Mouse (Mus musculus): ENCODE measurements around the gene Matk.
A peak's percentile ranks its signal among the peaks of the same experiment; 100 is the strongest.

The Matk gene

GRCm38 (mm10) chr10:81244146-81244545 is 8.6 kb upstream of the Matk start:
- DNase-seq (ENCODE audit: low read depth) = no peak

- no peak for DNase-seq (ENCODE audit: low read depth)
Measured at GRCm38 (mm10) chr10:81244595-81244994, 8.1 kb upstream of the Matk start.

DNA sequence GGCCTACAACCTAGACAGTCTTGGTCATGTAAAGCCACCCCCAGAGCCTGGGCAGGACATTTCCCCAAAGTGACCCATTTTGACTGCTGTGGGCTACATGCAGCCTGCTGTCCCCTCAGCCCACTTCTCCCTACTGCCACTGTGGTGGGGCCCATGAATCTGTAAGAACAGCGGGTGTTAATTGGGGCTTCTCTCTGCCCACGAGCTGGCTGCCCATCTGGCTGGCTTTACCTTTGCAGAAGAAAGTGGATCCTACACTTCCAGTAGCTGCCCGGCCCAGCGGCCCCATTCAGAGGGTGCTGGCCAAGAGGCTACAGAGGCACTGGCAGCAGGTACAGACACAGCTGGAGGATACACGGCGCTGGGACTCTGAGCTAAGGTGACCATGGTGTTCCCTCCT is 7.6 kb upstream of the Matk start:
- no peak for DNase-seq (ENCODE audit: low read depth)

DNA sequence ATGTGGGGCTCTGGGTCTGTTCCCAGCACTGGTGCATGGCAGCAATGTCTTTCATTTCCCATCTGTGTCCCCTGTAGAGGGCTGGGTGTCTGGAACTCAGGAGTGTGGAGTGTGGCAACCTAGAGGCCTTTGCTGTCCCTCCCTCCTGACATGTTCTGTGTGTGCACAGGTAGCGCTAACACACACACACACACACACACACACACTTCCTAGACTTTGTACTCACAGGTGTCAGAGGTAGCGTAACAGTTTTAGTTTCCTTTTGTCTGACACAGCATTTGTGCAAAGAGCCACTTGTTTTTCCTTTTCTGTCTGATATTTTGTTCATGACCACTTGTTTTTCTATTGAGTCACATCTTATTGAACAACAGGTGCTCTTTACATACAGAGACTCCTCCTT is 4.9 kb upstream of the Matk start:
- DNase-seq (ENCODE audit: low read depth) = no peak

DNA sequence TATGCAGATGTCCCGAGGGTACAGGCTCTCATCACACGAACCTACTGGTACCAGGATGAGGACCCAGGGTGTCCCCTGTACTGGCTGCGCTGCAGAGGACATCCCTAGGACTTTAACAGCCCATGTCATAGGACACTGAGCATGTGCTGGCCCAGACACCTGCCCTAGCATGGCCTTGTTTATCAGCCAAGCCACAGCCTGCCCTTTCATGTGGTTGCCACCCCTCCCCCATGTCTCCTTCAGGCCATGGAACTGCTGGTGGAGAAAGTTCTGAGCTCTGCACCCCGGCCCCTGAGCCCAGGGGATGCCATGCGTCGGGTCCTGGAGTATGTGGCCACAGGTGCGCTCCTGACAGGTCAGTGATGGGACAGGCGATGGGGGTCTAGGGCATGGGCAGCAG is 3.3 kb upstream of the Matk start:
- no peak for DNase-seq (ENCODE audit: low read depth)

DNA sequence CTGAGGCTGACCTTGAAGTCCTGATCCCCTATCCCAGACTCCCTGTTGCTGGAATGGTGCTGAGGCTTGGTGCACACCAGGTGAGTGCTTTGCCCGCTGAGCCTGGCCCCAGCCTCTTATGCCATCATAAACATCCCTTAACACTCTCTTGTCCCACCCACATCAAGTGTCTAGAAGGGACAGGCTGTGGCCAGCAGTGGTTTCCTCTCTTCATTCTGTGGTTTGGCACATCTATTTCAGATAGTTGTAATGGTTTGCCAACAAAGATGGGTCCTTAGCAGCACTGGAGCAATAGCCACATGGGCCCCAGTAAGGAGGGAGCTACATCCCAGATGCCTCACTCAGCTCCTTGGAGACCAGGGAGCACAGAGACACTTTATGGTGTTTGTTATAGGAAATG is 2.2 kb downstream of the Matk start:
- DNase-seq (ENCODE audit: low read depth) = no peak

- DNase-seq (ENCODE audit: low read depth) = no peak
Measured at GRCm38 (mm10) chr10:81257158-81258039, 4.7 kb downstream of the Matk start.

- no peak for DNase-seq (ENCODE audit: low read depth)
Measured at GRCm38 (mm10) chr10:81259225-81259884, 6.6 kb downstream of the Matk start.

DNA sequence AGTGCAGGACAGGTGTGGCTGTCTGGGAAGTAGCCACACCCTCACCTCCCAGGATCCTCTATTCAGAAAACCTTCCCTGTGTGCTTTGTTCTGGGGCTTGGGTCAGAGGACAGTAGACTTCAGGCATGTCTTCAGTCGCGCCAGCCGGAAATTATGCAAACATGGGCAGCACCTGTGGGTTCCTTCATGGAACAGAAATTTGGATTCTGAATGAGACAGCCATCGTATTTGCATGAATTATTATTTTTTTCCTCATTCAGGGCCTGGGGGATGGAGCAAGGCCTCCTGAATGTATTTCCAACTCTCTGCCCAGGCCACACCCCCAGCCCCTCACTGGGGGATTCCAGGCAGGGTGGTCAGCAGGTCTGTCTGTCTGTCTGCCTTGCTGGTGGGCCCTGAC is 8.3 kb downstream of the Matk start:
- no peak for DNase-seq (ENCODE audit: low read depth)

DNA sequence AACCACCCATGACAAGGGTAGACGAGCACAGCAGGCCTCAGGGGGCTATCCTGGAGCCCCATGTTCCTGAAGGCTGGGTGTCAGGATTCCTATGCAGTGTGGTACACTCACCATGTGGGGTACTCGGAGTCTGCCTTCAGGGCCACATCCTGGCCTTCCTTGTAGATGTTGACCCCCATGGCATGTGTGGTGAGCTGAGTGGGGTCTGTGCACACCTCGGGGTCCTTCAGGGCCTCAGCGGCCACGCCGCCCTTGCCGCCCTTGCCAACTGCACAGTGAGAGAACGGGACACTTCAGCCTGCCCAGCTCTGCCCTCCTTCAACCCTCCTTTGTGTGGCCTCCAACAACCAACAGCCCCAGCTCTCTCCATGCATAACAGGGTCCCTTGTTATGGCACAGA is 12.8 kb downstream of the Matk start:
- DNase-seq (ENCODE audit: low read depth) = no peak

- DNase-seq (ENCODE audit: low read depth) = peak; percentile 87
Measured at GRCm38 (mm10) chr10:81266211-81267105, 13.7 kb downstream of the Matk start, which contains the start of the genes Mrpl54 and Apba3. Gene Mrpl54 (minus strand): TSS chr10:81266934. Gene Apba3 (plus strand): TSS chr10:81266960.

- DNase-seq (ENCODE audit: low read depth) = peak; percentile 79
Measured at GRCm38 (mm10) chr10:81268056-81268455, 15.3 kb downstream of the Matk start.

- DNase-seq (ENCODE audit: low read depth) = no peak
Measured at GRCm38 (mm10) chr10:81268643-81269412, 16.1 kb downstream of the Matk start.

GRCm38 (mm10) chr10:81272356-81272755 is 19.6 kb downstream of the Matk start:
- no peak for DNase-seq (ENCODE audit: low read depth)

DNA sequence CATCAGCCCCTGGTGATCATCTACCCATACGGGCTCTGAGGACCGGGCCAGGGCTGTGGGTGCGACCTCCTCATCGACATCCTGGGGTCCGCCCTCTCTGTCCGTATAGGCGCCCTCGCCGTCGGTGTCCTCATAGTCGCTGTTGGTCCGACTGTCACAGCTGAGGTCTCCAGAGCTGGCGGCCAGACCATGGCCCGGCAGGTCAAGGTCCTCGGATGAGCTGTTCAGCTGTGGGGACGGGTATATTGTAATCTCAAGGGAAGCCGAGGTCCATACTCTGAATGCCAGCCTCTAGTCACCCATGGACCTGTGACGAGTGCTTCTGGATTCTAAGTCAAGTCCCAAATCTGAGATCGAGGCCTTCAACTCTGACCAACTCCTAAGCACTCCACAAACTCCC is 21.1 kb downstream of the Matk start:
- no peak for DNase-seq (ENCODE audit: low read depth)

GRCm38 (mm10) chr10:81277676-81278075 is 24.9 kb downstream of the Matk start:
- DNase-seq (ENCODE audit: low read depth) = no peak

- no peak for DNase-seq (ENCODE audit: low read depth)
Measured at GRCm38 (mm10) chr10:81279496-81279895, 26.8 kb downstream of the Matk start.

DNA sequence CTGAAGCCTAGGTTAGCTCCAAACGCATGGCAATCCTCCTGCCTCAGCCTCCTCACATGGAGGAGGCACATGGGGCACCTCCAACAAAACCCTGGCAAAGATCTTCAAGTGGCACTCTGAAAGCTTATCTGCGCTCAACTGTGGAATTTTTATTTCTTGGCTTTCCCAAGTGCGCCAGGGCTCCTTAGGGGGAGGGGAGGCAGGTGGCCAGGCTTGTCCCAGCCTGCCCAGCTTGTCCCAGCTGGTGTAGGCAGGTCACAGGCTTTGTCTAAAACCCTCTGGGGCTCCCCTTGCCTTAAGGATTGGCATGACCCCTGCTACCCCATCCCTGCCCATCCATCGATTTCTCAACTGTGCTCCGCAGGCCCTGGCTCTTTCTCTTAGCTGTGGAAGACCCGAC is 31.5 kb downstream of the Matk start:
- no peak for DNase-seq (ENCODE audit: low read depth)

DNA sequence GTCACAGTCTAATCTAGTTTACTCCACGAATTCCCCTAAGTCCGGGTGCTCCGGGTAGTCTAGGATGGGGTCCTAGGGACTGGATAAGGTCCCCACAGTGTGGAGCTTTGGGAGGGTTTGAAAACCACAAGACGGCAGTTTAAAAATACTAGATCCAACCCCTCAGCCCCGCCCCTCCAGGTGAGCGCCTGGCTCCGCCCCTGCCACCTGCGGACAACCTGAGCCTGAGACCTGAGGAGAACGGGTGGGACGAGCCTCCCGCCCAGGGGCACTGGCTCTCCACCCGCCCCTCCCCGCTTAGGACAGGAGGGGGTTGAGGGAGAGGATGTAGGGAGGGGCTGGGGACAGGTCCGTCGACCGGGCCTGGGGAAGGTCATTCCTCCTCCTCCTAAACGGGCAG is 32.0 kb downstream of the Matk start:
- no peak for DNase-seq (ENCODE audit: low read depth)

DNA sequence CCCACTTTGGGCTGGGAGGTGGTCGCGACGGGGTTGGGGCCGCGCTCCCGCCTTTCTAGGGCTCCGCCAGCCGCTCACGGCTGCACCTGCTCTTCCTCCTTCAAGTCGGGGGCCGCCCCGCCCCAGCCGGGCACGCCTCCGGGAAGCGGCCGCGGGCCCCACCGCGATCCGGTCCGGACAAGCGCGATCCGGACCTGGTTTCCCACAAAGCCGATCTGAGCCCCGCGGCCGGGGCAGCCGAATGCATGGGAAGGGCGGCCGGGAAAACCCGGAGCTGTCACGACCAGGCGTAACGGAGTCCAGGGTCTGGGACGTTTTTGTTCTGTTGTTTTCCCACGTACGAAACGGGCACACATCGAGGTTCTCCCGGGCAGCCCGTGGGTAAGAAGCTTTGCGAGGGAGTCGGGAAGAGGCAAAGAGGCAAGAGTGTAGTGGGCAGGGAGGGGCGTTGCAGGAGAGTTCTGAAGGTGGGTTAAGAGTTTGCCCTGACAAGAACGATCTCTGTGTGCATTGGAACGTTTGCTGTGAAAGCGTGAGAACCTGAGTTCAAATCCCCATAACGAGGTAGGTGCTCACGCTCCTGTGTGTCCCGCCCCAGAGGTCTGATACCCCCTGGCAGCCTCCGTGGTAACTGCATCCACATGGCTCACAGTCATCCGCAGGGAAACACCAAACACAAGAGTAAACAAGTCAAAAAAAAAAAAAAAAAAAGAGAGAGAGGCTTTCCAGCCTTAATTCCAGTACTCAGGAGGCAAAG is 33.1 kb downstream of the Matk start:
- no peak for DNase-seq (ENCODE audit: low read depth)

DNA sequence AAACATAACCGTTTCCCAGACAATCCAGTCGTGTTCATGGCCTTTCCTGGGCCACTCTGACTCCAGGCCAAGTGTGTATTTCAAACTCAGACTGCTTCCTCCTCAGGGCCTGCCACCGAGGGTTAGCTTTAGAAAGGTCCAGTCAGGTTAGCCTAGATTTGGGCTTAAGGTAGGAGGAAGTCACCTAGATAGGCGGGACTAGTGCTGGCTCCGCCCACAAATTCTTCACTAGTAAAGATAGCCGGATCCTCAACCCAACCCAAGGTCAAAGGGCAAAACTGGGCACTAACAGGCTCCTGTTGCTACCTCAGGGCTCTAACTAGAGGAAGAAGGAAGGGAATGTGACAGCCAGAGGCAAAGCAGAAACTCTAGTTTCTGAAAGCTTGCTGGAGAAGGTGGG is 33.9 kb downstream of the Matk start:
- no peak for DNase-seq (ENCODE audit: low read depth)

Data from fibroblast of lung, adult 2 months (primary cell).